Mouse (Mus musculus): ENCODE data around the gene Zcchc2.

- no peak for TF ChIP-seq MXI1 (IDR thresholded peaks at IDR 0.05; ENCODE audit: low read depth, low read length)
- no peak for TF ChIP-seq CTCF (IDR thresholded peaks at IDR 0.05 in 2 of 3, conservative IDR thresholded peaks at IDR 0.05 in 1 of 3; ENCODE audit: control insufficient read depth in 1 of 3, insufficient read depth in 1 of 3, low read depth in 2 of 3, low read length in 3 of 3, poor library complexity in 1 of 3, severe bottlenecking in 1 of 3)
- TF ChIP-seq EP300 (IDR thresholded peaks at IDR 0.05; ENCODE audit: low read depth in 1 of 2, low read length in 2 of 2) = no peak
- no peak for TF ChIP-seq USF1 (IDR thresholded peaks at IDR 0.05; ENCODE audit: low read depth, low read length)
- TF ChIP-seq TCF12 (IDR thresholded peaks at IDR 0.05; ENCODE audit: low read depth, low read length) = no peak
- TF ChIP-seq CHD1 (IDR thresholded peaks at IDR 0.05; ENCODE audit: low read depth, low read length) = no peak
- TF ChIP-seq UBTF (IDR thresholded peaks at IDR 0.05; ENCODE audit: borderline replicate concordance, insufficient read depth, low read depth, low read length) = no peak
- no peak for TF ChIP-seq ZC3H11A (IDR thresholded peaks at IDR 0.05; ENCODE audit: low read depth, low read length)
- no peak for TF ChIP-seq GATA1 (IDR thresholded peaks at IDR 0.05; ENCODE audit: low read depth, low read length)
- TF ChIP-seq POLR2A (IDR thresholded peaks at IDR 0.05; ENCODE audit: control insufficient read depth in 1 of 2, insufficient read depth in 1 of 2, low read depth in 1 of 2, low read length in 2 of 2, poor library complexity in 1 of 2) = no peak
- no peak for TF ChIP-seq RCOR1 (IDR thresholded peaks at IDR 0.05; ENCODE audit: low read depth, low read length)
- no peak for TF ChIP-seq MAFK (IDR thresholded peaks at IDR 0.05; ENCODE audit: borderline replicate concordance, low read depth, low read length)
- TF ChIP-seq KAT2A (conservative IDR thresholded peaks at IDR 0.05; ENCODE audit: low read depth, low read length) = no peak
These were observed 28.0 kb upstream of the Zcchc2 start for GRCm38 (mm10) chr1:105962084-105962818.

All from MEL (cell line).